Mouse (Mus musculus) mature B cell (primary cell): ENCODE results near the gene Slc18a3.

Experiments used
- in situ Hi-C: fragments of 300-500 bp; cut with MboI; formaldehyde crosslinking; loops from 2 replicates; pipeline ENCODE4 v1.14.3; 2019

Gene Slc18a3

GRCm38 (mm10) chr14:32464601-32465505 lies at the start of gene Slc18a3:
TSS of gene Slc18a3 (minus strand) at chr14:32464850.
- in situ Hi-C loops: no loop called here

GRCm38 (mm10) chr14:32513336-32514032 lies 48.8 kb upstream of the Slc18a3 start, which contains the start of gene Ercc6:
TSS of gene Ercc6 (plus strand) at chr14:32513521.
- in situ Hi-C loops: no loop called here

GRCm38 (mm10) chr14:32512912-32513311 lies 48.3 kb upstream of the Slc18a3 start:
- in situ Hi-C loops: no loop called here

GRCm38 (mm10) chr14:32509443-32509961 lies 44.9 kb upstream of the Slc18a3 start:
- in situ Hi-C loops: no loop called here

GRCm38 (mm10) chr14:32508105-32508835 lies 43.6 kb upstream of the Slc18a3 start:
- in situ Hi-C loops: no loop called here

- in situ Hi-C loops: no loop called here
Measured at GRCm38 (mm10) chr14:32507216-32507615, 42.6 kb upstream of the Slc18a3 start.

GRCm38 (mm10) chr14:32506329-32506728 lies 41.7 kb upstream of the Slc18a3 start:
- in situ Hi-C loops: no loop called here

- in situ Hi-C loops: no loop called here
Measured at GRCm38 (mm10) chr14:32503897-32504296, 39.2 kb upstream of the Slc18a3 start.

GRCm38 (mm10) chr14:32502764-32503688 lies 38.4 kb upstream of the Slc18a3 start:
- in situ Hi-C loops: no loop called here

- in situ Hi-C loops: no loop called here
Measured at GRCm38 (mm10) chr14:32501303-32501702, 36.7 kb upstream of the Slc18a3 start.

GRCm38 (mm10) chr14:32496115-32496850 lies 31.6 kb upstream of the Slc18a3 start:
- in situ Hi-C loops: no loop called here

- in situ Hi-C loops: no loop called here
Measured at GRCm38 (mm10) chr14:32492521-32492920, 27.9 kb upstream of the Slc18a3 start.

GRCm38 (mm10) chr14:32482061-32482460 lies 17.4 kb upstream of the Slc18a3 start:
- in situ Hi-C loops: no loop called here

GRCm38 (mm10) chr14:32477581-32477980 lies 12.9 kb upstream of the Slc18a3 start:
- in situ Hi-C loops: no loop called here

GRCm38 (mm10) chr14:32476559-32476958 lies 11.9 kb upstream of the Slc18a3 start:
- in situ Hi-C loops: no loop called here

GRCm38 (mm10) chr14:32472996-32473395 lies 8.3 kb upstream of the Slc18a3 start:
- in situ Hi-C loops: no loop called here

- in situ Hi-C loops: no loop called here
Measured at GRCm38 (mm10) chr14:32467606-32468005, 3.0 kb upstream of the Slc18a3 start.

- in situ Hi-C loops: no loop called here
Measured at GRCm38 (mm10) chr14:32465889-32466288, 1.2 kb upstream of the Slc18a3 start, which contains the start of gene Chat. TSS of gene Chat (minus strand) at chr14:32465989.

GRCm38 (mm10) chr14:32465506-32465870 lies 838 bp upstream of the Slc18a3 start:
- in situ Hi-C loops: no loop called here
